Comparison of ENCODE assay signal across 9 mouse cellular contexts in genomic region chr6:126535208-126535910, GRCm38 (mm10). TPM values are rescaled to one million over a fixed set of nuclear protein-coding genes. Genes with fewer than 3 reads are reported as not detected.
DNase-seq lines count a peak whose midpoint lies in the region; ATAC-seq and TF ChIP-seq lines count a peak whose summit lies in the region.
"Had no signal": no experiment of that assay in that cellular context is flagged by ENCODE, and none has a peak within 500 bp of the region (broad histone marks: within the 10 kb centered on the region; RNA-seq: fewer than 3 reads in every experiment).

Kcna5 (minus strand) TSS chr6:126535412.

- no peak for TF ChIP-seq CTCF in layer of hippocampus, adult 2 months (conservative IDR thresholded peaks at IDR 0.05)

- under 1% methylated on average over 15 of the region's 15 CpGs for WGBS in neural tube, embryonic 14.5 days

- H3K27me3 ChIP-seq in neural tube, embryonic 14.5 days (ENCODE audit: control insufficient read depth, insufficient read depth, low read length): no peaks in the 10 kb centered on the region

- H3K4me1 ChIP-seq in neural tube, embryonic 14.5 days (ENCODE audit: control insufficient read depth, insufficient read depth, low read length): peaks cover 9% of the 10 kb centered on the region

- ATAC-seq in neural tube, embryonic 14.5 days (ENCODE audit: low read depth): peak; percentile 87
- no peak for ATAC-seq in cerebellum, adult (ENCODE audit: insufficient number of reproducible peaks, low FRiP score, low TSS enrichment)

- DNase-seq in layer of hippocampus, adult 2 months (ENCODE audit: low spot score in 2 of 2): no peak
- DNase-seq in layer of hippocampus, postnatal 25 days (ENCODE audit: extremely low spot score in 1 of 2, low spot score in 1 of 2): no peak
- peak; percentile 67 for DNase-seq in embryo, embryonic 10.5 days (ENCODE audit: low spot score)
- peak; percentile 88 for DNase-seq in heart, adult 8-10 months (ENCODE audit: low spot score)
- peak; percentile 48 for DNase-seq in kidney, postnatal 14 days
- no peak for DNase-seq in urinary bladder, adult 18-20 months (ENCODE audit: low spot score in 2 of 2)

- H3K27ac ChIP-seq in layer of hippocampus, adult 2 months: no peak within 1 kb of the TSS
- no peak within 1 kb of the TSS for H3K27ac ChIP-seq in neural tube, embryonic 14.5 days (ENCODE audit: low read depth, low read length)

- no peaks in the 10 kb centered on the region for H3K9me3 ChIP-seq in neural tube, embryonic 14.5 days (ENCODE audit: control insufficient read depth, low read length)

- H3K36me3 ChIP-seq in neural tube, embryonic 14.5 days (ENCODE audit: control insufficient read depth, insufficient read depth, low read length): no peaks in the 10 kb centered on the region

- H3K4me2 ChIP-seq in neural tube, embryonic 14.5 days (ENCODE audit: low read depth, low read length): peak within 1 kb of the TSS; percentile 47

- peak within 1 kb of the TSS; percentile 11; the same call in 1 of the 2 replicates for H3K4me3 ChIP-seq in layer of hippocampus, adult 2 months
- H3K4me3 ChIP-seq in neural tube, embryonic 14.5 days (ENCODE audit: low read depth, low read length): peak within 1 kb of the TSS; percentile 9; the same call in 1 of the 2 replicates

- peak within 1 kb of the TSS; percentile 32; the same call in 1 of the 2 replicates for H3K9ac ChIP-seq in neural tube, embryonic 14.5 days (replicated peaks; ENCODE audit: low read depth, low read length)

RNA-seq across cellular contexts. Expression of gene Kcna5, which starts in this region (rescaled TPM):
- 1 to 10 TPM; 1.5 to 1.6 TPM for total RNA-seq in layer of hippocampus, adult 2 months (2021)
- 1 to 10 TPM; 1.6 to 1.7 TPM for total RNA-seq in layer of hippocampus, postnatal 25 days (2021)
- total RNA-seq in heart, adult 8-10 months (2022): 10 to 100 TPM in 3 of 4 experiments, 1 to 10 TPM in 1; 7.6 to 15.1 (median 13.2) TPM
- polyA plus RNA-seq in neural tube, embryonic 14.5 days (2014; fragmentation: Nextera tagmentation; extraction: Ambion mirVana): 2.2 TPM in 2 replicates
- total RNA-seq: MEL had no signal

Comparison
In these comparisons a context has a peak if more than half of its experiments do, and no peak if none do; other contexts are left out.
1. DNase-seq: peak in embryo, embryonic 10.5 days (single experiment), heart, adult 8-10 months (single experiment) and kidney, postnatal 14 days (single experiment); none in layer of hippocampus, adult 2 months (0 of 2), layer of hippocampus, postnatal 25 days (0 of 2) and urinary bladder, adult 18-20 months (0 of 2).